Mouse (Mus musculus): ENCODE data around the gene Magi2.
"Not testable (repeated sequence)": the region's sequence is repeated elsewhere in the genome, so short reads cannot be mapped to it uniquely, and the experiment has no call there.

The Magi2 gene

DNA sequence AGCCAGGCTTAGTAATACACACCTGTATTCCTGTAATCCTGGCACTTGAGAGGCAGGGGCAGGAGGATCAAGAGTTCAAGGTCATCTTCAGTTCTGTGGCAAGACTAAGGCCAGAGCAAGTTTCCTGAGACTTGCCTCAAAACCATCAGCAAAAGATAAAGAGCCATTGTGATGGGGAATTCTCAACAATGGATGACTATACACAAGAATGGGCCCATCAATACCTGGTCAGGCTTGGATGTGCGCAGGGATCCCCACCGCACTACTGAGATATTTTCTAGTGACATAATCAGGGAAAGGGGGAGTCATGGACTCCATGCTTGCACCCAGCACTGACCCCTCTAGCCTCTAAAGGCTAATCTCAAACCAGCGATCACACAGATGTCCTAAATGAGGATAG lies 1465.4 kb downstream of the Magi2 start:
- in situ Hi-C loops (cut with MboI, MseI): loop anchor here in 1 of 2 experiments (10.0 kb wide), 1 partner anchor 217 kb away; no protein-coding TSS in a partner anchor

DNA sequence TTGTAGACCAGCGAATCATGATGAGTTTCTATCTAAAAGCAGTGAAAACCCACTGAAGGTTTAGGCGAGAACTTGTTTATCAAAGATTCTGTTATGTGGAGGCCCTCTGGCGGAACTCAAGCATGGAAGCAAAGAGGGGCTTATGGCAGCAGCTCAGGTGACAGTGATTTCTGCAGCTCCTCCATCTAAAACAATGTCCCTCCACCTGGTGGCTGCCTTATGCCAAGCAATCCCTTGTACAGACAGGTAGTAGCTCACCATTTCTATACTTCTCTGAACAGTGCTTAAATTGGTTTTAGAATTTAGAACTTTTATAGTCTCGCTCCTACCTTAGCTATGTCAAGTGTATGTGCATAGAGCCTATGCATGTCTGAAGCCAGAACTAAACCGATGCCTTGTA lies 1472.3 kb downstream of the Magi2 start:
- in situ Hi-C loops (cut with MboI, MseI): loop anchor here in 1 of 2 experiments (10.0 kb wide), 1 partner anchor 224 kb away; no protein-coding TSS in a partner anchor

DNA sequence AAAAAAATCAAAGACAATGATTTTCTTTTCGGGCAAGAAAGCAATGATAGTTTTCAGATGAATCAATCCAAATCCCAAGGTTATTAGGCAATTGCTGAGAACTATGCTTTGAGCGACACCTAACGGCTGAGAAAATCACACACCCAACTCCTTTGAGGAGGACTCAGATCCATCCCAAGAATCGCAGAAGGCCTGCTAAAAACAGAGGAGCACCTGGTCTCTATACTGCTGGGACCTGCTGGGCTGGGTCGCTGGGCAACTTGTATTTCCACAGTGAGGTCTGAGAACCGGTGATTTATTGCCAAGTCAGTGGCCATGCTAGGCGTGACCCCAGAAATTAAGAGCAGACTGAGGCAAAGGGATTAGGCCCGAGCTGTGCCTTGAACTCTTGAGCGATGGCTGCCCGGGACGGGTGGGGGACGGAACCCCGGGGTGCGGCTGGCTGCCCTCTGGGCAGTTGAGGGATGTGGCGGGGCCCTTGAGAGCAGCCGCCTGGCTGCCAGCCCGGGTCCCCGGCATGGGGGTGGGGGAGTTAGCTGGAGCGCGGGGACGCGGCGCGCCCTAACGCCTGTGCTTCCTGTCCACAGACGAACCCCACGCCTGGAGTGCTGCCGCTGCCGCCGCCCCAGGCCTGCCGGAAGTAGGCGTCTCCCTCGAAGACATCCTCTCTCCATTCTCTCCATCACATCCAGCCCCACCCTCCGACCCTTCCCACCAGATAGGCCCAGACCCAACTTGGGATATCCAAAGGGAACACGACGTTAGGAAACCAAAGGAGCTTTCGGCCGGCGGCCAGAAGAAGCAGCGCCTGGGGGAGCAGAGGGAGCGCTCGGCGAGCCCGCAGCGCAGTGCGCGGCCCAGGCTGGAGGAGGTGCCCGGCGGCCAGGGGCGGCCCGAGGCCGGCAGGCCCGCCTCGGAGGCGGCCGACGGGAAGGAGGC lies 1474.9 kb downstream of the Magi2 start:
- in situ Hi-C loops (cut with MboI, MseI): loop anchor here in 1 of 2 experiments (5.0 kb wide), 1 partner anchor 229 kb away; no protein-coding TSS in a partner anchor

DNA sequence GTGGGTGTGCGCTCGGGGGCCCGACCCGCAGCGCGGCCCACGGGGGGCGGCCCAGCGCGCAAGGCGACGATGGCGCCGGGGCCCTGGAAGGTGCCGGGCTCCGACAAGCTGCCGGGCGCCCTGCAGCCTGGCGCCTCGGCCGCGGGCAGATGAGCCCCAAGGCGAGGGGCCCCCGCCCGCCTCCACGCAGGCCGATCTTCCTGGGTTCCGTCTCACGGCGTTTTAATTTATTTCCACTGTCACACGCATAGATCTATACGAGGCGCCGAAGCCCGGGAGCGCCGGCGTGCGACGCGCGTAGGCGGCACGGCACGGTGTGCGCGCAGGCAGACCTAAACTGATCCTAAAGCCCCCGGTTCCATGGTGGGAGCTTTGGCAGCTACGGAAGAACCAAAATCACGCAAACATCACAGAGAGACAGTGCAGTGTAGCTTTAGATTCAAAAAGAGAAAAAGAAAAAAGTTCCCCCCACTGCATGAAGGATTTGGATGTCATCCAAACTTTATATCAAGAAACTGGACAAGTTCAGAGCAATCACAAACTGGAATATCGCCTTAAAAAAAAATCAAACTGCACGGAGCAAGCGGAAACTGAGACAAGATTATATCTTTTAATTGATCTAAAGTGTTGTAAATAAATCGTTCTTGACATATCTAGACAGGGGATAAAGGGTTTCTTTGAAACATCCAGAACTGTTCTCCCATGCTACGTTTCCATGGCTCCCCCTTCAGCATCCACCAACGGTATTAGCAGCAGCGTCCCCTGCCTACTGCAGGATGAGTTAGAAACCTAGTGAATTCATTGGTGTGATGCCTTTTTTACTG lies 1475.9 kb downstream of the Magi2 start:
- in situ Hi-C loops (cut with MboI, MseI): loop anchor here in 1 of 2 experiments (5.0 kb wide), 1 partner anchor 230 kb away; no protein-coding TSS in a partner anchor

DNA sequence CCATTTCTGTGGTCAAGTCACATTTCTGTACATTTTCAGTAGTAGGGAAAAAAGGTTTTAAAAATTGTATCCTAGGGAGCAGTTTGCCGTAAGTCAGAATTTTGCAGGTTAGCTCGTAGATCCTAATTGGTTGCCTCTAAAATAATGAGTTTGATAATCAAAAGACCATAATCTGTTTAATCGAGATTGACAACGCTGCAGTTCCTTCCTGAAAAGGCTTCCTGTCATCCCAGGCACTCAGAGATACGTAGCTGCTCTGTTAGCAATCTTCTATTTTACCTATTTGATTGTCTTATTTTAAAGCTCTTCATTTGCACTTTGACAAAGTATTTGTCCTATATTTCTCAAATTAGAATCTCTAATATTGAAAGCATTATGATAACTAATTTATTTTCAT lies 1476.5 kb downstream of the Magi2 start:
- in situ Hi-C loops (cut with MboI, MseI): loop anchor here in 1 of 2 experiments (5.0 kb wide), 1 partner anchor 231 kb away; no protein-coding TSS in a partner anchor

DNA sequence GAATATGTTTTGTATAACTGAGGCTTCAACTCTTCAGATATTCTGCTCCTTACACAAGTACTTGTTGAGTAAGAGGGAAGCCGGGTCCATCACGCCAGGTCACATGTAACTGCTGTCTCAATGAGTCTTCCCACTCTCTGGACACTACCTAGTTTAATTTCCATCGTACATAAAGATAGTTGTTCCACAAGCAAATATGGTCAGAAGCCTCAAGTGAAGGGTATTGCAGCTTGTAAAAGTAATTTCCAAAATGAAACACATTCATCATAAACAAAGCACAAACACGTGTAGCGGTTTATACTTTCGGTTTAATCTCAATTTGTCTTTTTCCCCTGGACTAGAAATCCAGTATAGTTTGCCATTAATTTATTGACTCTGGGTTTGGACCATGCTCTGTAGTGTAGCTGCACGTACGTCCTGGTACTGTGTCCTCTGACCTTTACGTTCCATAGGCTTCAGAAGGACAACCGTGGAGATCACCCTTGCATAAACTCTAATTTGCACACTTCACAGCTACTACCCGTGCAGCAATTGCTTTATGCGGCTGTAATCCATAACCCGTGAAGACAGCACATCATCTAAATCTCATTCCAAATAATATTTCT lies 1477.2 kb downstream of the Magi2 start:
- in situ Hi-C loops (cut with MboI, MseI): loop anchor here in 1 of 2 experiments (5.0 kb wide), 1 partner anchor 232 kb away; no protein-coding TSS in a partner anchor

DNA sequence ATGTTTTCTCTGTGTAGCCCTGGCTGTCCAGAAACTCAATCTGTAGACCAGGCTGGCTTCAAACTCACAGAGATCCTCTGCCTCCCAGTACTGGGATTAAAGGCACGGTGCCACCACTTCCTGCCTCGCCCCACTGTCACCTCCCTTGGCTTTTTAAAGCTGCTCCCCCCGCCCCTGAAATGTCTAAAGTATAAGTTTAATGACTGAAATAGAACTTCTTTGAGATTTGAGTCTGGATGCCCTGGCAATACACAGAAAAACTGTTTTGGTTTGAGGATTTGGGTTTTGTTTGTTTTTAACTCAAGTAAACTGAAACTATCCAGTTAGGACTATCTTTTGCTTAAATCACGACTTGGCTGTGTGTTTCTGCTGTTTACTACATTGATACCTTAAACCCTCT lies 1478.0 kb downstream of the Magi2 start:
- in situ Hi-C loops (cut with MboI, MseI): loop anchor here in 1 of 2 experiments (5.0 kb wide), 2 partner anchors 67 to 233 kb away; no protein-coding TSS in a partner anchor

DNA sequence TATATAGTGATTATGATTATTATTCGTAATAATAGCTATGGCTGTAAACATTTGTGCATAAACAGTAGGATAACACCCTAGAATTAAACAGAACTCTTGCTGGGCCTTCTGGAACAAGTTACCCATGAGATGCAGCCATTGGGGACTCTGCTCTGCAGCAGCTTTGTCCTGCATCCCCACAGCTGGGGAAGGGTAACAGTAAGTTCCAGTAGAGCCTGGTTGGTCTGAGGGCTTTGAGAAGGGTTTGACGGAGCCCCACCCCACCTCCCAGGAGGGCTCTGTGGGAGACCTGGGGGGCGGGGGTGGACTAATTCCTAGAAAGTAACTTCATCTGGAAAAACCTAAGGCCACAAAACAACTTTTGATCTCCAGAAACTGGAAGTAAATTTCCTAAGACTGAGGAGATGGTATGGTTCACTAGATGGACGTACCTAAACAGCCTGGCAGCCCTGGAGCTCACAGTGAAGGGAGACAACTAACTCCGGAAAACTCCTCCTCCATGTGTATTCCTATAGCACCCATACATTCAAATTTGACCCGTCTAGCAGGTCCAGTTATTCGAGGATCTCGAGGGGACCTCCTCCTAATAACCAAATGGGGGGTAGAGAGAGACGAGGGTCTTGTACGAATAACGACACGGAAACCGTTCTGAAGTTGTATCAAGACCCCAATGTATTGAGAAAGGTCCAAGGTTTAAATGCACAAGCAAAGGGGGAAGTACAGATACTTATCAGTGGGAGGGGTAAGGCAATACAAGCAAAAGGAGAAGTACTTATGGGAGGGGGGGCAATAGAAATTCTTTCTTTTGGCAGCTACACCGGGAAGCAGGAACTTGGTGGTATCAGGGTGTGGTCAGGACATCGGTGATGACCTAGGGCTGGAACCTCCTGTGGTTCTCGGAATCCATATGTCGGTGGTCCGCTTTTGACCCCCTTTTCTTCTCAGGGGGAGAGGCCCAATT lies 1479.8 kb downstream of the Magi2 start:
- in situ Hi-C loops (cut with MboI, MseI): loop anchor here in 1 of 2 experiments (5.0 kb wide), 1 partner anchor 66 kb away; no protein-coding TSS in a partner anchor

DNA sequence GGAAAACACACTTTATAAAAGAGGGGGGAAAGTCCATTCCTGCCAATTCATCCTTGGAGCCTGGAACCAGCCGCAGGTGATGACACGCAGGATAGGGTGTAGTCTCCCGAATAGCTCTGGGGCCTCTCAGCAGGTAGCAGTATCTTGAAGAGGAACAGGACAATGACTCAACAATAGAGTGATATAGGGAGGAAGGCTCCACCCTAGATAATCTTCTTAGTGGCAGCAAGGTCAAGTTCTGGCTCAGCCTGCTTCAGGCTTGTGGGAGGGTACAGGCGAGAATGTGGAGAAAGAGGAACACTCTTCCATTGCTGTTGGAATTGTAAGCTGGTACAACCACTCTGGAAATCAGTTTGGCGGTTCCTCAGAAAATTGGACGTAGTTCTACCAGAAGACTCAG lies 1484.0 kb downstream of the Magi2 start:
- in situ Hi-C loops (cut with MboI, MseI): not testable (repeated sequence)

DNA sequence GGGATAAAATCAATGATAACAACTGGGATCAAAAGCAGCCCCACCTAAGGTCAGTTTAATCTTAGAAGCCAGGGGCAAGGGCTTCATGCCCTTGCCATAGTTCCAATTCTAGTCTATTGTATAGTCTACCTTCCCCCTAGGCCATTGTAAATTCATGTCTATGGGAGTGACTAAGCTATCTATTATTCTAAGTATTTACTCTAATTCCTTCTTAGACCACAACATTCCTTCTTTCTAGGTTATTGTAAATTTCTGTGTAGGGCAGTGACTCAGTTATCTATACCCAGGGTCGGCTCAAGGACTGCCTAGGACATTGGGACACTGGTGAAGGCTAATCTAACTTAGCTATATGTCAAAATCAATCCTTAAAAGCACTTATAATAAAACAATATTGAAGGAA lies 1487.8 kb downstream of the Magi2 start:
- in situ Hi-C loops (cut with MboI, MseI): not testable (repeated sequence)

DNA sequence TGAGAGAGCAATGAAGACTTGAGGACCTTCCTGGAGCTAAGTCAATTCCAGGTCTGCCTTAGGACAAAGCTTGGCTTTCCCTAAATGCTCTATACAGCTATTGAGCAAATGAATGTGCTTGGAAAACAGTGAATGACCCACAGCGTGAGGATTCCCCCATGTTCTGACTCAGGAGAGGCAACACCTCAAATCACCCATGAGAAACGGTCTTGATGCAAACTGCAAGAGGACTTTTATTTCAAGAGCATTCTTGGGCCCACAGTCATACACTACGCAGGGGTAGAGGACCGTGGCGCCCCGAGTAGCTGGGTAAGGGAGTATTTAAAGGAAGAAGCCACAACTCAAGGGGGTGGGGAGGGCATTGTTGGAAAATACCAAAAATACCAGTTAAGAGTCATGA lies 1489.1 kb downstream of the Magi2 start:
- in situ Hi-C loops (cut with MboI, MseI): not testable (repeated sequence)

DNA sequence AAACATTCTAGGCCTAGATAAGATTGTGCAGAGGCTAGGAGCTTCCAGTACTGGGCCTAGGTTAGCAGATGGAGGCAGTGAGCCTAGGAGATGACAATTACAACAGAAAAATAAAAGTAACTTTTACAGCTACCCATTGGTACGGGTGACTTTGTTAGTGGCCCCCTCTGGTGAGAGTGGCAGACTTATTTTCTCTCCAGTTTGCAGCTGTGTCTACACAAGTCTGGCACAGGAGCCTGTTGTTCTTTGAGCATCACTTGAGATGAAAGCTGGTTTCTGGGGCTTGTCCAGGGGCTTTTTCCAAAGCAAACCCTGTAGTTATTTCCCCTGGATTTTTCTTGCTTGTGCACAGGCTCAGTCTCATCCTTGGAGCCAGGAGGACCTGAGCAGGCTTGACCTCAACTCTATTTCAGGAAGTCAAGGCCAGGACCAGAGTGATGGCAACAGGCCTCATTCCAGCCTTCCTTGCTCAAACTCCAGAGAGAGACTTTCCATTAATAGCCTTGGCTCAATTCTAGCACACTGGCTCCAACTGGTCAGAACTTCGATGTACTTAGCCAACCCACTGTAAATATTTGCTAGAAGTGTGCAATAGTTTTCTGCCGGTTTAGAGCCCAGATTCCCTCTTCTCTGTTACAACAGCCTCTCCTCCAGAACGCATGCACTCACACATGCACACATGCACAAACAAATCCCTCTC lies 1493.5 kb downstream of the Magi2 start:
- in situ Hi-C loops (cut with MboI, MseI): no loop called here

DNA sequence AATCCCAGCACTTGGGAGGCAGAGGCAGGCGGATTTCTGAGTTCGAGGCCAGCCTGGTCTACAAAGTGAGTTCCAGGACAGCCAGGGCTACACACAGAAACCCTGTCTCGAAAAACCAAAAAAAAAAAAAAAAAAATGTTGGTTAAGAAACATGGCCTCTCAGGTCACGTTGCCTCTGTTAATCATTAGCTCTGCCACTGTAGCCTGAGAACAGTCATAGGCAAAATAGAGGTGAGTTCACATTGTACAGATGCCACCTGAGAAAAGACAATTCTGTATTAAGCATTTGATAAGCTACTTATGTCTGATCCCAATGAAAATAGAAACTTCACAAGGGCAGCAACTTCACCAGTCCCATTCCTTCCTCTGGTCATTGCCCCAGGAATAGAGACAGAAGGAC lies 1496.4 kb downstream of the Magi2 start:
- in situ Hi-C loops (cut with MboI, MseI): not testable (repeated sequence)

DNA sequence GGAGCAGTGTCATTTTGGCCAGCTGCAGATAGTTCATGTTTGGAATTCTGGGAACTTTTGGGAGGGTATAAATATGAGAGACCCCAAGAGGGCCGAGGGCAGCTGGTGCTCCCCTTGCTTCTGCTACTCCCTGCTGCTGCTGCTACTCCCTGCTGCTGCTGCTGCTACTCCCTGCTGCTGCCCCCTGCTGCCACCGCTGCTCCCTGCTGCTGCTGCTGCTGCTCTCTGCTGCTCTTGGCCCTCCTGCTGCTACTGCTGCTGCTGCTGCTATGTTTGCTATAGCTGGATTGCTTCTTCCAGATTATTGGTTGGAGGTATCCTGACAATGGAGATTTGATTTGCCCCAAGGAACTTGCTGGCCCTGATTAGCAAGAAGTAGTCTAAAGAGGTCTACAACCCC lies 1512.0 kb downstream of the Magi2 start:
- in situ Hi-C loops (cut with MboI, MseI): no loop called here

DNA sequence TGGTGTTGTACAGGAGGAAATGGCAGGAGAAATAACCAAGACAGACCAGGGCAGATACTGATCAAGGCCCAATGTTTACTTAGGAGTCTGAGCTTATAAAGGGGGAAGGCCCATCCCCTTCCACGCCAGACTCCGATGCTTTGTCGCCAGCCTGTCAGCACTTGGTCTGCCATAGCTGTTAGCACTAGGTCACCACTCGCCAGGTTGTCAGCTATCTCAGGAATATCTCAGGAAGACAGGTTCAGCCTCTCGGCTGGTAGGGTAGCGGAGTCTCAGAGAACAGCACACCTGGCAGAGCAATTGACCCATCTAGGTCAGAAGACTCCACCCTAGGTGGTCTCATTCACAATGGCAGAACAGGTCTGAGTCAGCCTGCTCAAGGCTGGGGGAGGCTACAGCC lies 1514.4 kb downstream of the Magi2 start:
- in situ Hi-C loops (cut with MboI, MseI): no loop called here

DNA sequence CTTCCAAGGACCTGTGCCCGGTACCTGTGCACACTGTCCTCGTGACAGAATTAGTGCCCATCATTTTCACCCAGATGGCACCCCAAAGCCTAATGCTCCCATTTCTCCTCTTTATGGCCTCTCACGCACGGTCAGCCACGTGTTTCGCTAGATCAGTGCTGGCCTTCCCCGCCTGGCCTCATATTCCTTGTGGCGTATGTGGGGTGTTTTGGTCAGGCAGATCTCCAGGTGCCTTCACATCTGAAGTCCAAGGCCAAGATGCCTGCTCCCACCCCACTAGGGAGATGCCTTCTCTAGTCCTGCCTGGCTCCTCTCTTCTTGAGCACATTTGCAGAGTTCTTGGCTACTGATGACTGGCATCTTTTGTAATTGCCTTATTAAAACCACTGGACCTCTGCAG lies 1515.1 kb downstream of the Magi2 start:
- in situ Hi-C loops (cut with MboI, MseI): no loop called here

DNA sequence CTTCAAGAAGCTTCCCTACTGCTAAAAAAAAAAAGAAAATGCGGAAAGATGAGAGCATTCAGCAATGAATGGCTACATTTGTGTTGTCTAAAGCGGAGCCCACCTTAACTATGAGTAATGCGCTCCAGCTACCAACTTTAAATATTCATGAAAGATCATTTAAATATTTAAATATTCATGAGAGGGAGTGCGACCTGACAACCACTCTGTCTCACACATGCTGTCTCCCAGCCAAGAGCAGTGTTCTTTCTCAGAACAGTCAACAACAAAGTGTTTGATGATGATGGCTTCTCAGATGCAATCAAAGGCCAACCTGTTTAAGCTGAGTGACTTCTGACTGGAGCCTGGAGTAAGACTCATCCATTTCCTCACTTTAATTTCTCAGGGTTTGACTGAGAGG lies 1521.3 kb downstream of the Magi2 start:
- in situ Hi-C loops (cut with MboI, MseI): no loop called here

DNA sequence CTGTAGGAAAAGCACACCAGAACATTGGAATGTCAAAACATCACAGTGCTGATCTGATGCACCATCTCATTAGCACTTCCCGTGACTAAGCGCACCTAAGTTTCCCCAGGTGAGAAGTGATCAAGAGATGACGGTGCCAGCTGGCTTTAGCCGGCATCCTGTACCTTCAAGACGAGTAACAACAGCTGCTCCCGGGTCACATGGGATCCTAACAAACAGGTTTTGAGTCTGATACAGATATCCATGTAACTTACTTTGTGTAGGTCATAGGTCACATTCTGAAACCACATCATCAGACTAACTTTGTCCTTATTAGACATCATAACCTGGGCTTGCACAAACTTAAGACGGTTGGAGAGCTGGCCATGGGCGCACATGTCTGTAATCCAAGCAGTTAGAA lies 1522.0 kb downstream of the Magi2 start:
- in situ Hi-C loops (cut with MboI, MseI): no loop called here

DNA sequence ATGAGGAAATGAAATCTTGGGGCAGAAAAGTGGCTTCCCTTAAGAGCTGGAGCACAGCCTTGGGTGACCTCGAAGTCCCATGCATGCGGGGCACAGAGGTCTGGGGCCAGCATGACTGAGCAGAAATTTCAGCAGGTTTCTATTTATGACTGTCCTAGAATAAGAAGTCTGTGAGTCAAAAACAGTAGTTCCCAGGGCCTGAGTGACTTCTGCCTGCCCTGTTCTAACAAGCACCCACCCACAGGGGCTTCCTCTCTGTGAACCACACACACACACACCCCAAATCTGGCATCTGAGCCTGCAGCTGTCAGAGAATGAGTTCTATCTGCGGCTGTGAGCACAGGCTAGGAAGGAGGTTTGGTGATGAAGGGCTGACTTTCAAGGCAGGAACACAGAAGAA lies 1522.7 kb downstream of the Magi2 start:
- in situ Hi-C loops (cut with MboI, MseI): no loop called here

DNA sequence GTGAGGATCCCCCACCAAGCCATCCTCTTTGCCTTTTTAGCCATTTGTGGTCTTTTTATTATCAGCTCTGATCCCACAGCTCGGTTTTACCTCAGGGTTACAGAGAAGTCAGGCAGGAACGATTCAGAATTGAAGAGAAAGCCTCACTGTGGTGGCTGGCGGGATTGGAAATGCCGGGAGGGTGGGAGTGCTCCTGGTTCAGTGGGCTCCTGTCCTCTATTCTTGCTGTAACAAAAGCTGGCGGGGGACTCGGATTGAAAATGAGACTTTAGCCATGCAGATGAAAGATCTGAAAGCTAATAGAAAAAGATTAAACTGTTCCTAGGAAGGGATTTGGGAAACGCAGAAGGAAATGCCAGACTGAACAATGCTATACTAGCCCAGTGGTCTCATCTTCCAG lies 1524.2 kb downstream of the Magi2 start:
- in situ Hi-C loops (cut with MboI, MseI): no loop called here

Measured in T-helper 17 cell (primary cell).